Mouse (Mus musculus) retina, adult 2 months (tissue): ENCODE measurements at regions not wholly inside any gene's neighbourhood (a gene's known extent, or its start where the extent isn't known, plus 50 kb on each side); places are given as distances from the start of the nearest gene placed in this dataset.

Source experiments
- DNase-seq: peaks from one replicate; pipeline ENCODE4 v3.0.0-alpha.2; 2012; ENCODE audit warnings: low read depth, low spot score

DNA sequence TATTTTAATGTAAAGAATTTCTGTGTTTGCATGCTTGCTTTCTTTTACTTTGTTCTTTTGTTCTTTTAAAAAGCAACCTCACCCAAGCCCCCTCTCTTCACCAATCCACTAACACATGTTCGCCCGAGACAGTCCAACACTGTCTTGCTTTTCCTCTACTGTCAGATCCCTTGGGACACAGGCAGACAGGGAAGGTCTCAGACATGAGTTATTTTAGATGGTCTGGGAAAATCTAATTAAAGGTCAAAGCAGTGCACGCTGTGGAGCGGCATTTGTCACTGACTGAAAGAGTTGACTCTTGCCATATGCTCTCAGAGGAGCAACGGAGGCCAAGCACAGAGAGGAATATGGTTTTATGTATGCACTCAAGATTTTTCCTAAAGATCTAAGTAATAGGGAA, 279.6 kb downstream of the Gm11146 start:
- DNase-seq, result no peak

DNA sequence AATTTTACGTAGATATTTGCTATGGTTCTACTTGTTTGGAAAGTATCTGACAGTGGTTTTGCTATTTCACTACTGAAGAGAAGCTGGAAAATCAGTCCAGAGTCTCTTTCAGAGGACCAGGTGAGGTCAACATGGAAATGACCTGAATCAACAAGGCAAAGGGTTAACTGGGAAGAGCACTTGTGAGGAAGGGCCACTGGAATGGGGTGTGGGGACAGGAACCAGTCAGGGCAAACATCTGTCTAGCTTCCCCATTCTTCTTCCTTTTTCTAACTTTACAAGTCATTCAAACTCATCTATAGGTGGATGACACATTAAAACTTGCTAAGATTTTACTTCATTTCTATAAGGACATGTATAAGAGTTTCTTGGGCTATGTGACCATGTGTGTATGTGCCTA, 283.7 kb downstream of the Gm11146 start:
- no peak for DNase-seq

DNA sequence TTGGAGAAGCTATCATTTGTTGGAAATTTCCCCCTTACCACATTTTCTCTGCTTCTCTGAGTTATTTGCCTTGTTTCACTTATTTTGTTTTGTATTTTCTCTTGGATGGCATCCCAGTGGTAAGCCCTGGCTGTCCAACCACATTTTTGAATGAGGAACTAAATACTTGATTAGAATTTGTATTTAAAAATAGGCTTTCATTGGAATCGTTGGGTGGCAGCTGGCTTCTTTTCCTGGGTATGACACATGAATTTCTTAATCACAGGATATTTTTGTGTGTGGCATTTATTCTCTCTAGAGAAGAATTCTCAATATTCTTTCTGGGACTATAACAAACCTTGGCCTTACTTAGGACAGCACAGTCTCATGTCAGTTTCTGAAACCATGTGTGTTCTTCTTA, 286.5 kb downstream of the Gm11146 start:
- DNase-seq, result no peak

DNA sequence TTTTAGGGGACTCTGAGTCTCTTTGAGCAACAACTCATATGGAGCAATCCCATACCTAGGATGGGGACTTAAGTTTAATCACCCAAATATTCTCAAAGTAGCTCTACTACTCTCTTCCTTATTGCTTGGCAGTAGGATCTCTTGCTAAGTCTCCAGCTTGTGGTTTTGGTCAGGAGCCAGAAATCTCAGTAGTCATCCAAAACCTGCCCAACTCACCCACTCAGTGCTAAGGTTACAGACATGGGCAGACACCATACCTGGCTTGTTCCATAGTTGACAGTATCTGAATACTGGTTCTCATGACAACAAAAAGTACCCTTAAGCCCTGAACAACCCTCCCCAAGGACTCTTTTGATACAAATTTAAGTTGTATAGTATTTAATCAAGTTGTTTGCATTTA, 288.7 kb downstream of the Gm11146 start:
- no peak for DNase-seq

DNA sequence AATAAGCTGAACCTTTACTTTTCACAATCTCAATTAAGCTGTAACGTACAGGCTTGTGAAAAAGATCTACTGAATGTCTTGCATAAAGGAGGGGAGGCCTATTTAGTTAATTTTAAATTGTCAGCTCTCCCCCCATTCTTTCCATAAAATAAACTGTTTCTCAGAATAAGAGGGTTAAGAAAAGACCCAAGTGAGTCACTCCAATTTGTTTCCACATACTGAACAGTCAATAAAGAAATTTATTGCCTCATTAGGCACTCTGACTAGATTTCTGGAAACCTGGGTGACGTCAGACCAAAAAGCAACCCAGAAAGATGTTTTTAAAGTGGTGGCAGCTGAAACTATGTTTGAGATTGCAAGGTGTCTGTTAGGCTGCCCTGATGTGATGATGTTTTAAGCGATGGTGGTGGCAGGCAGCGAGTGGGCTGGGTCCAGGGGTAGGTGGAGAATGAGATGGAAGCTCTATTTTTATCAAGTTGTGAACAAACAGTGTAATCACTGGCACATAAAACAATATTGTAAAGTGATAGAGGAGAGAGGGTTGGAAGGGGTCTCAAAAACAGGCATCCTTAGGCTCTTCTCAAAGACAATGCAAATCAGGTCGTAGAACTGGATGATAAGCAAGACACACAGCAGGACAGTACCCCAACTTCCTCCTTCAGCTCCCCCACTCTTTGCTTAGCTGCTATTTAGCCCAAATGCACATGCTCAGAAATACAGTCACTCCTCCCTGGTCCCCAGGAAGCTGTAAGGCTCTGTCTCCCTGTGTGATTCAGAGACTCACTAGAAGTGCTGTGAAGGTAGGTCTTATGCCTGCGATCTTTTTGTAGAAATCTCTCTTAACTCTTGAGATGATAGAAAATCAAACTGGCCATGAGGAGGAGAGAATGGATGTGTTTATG, 288.0 kb downstream of the Usp25 start:
- DNase-seq, result no peak

DNA sequence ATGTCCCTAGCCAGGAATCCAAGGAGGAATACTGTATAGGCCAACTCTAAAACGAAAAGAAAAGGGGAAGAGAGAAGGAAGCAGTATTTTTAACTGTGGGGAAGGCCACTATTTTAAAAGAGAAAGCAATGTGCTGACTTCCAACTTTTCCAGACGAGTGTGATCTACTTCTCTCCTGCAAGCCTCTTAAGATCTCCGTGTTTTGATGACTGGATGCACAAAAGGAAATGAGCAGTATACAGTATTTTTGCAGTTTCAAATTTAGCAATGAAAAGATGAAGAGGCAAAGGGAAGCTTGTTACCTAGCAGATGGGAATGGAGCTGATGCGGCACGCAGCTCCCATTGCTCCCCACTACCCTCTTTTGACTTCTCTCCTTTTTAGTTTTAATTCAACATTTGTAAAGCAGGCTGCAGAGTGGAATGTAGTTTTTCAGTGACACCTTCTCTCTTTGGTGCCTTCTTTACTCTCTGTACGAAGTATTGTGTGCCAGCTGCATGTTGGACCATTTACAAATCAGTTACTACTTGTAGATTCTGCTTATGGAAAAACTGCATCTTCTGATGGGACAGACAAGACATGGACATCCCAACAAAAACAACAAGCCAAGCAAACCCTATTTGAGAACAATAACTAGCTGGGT, 287.2 kb downstream of the Usp25 start:
- no peak for DNase-seq

DNA sequence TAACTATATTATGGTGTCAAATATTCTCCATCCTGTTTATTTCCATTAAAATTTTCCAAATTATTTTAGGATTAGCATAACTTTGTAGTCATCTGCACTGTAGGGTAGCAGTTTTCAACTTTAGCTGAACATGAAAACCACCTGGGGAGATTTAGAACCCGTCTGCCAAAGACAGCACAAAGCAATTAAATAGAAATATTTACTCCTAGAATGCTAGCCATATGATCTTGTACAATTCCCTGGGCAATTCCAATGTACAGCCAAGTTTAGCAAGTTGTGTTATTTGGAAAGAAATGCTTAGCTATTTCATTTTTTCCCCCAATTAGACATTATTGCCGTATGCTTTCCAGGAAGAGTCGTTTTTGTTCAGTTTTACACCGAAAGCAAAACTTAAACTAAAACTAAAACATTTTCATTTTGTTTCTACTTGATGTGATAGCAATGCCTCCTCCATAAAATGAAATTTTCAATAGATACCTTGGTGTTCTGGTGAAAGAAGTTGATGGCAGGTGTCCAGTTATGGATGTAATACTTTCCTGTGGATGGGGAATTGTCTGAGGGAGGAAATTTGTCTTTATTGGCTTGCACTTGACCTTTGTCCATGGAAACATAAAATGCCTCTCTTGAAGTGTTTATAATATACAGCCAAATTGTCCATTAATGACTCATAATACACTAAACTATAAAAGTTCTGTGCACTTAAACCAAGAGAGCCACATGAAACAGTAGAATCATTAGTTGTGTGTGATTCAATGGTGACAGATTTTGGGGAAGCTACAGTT, 282.3 kb downstream of the Usp25 start:
- DNase-seq, result no peak

DNA sequence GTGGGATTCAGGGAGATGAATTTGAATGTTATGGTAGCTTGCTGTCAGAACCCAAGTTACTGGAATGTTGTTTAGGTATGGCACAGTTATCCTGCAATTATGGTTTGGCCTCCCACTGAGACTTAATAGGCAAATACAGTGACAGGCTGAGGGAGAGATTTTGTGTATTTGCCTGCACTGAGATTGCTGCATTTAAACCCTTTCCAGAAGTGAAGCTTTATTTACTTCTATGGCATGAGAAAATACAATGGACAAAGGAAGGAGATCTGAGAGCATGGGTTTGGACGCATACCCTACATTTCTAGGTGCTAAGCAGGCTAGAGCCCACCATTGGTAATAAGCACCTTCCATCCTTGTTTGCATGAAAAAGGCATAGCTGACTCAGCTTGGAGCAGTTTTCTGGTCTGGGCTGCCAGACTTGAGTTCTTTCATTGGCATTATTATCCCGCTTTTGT, 278.8 kb downstream of the Usp25 start:
- DNase-seq, result no peak

DNA sequence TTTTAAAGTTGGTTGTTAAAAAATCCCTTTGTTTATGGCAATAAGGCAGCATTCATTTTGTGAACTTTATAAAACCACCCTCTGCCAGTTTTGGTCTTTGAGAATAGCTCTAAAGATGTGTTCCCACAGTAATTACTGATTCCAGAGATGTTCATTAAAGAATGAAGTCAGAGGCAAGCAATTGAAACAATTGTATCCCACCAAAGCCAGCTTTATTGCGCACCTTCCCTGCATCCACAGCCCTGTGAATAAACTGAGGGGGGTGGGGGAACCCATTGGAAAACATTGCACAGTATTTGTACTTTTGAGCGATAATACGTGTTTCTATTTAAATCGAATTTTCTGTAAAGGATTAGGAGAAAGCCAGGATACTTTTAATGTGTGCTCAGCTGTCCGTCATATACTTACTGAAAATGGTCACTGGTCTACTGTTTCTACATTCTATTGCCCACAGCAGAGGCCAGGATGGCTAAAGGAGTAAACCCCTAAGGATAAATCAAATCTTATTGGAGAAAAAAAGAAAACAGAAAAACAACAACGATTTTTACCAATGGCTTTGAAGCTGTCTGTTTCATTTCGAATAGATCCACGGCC, 278.3 kb downstream of the Usp25 start:
- no peak for DNase-seq

DNA sequence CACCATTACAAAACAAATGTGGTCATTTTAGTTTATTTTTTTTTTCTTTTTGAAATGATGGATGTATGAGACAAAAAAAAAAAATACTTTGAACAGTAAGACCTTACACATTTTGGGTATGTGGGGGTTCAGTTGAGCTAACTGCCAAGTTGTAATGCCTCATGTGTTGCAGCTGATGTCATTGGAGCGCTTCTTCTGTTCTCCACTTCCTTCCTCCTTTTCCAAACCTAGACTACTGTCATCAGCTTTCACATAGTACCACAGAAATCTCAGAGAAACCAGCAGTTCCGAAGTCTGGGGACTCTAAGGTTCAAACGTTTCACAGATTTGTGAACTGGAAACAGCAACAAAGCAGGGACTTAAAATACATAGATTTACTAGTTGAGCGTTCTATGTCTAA, 270.7 kb downstream of the Usp25 start:
- DNase-seq, result no peak

DNA sequence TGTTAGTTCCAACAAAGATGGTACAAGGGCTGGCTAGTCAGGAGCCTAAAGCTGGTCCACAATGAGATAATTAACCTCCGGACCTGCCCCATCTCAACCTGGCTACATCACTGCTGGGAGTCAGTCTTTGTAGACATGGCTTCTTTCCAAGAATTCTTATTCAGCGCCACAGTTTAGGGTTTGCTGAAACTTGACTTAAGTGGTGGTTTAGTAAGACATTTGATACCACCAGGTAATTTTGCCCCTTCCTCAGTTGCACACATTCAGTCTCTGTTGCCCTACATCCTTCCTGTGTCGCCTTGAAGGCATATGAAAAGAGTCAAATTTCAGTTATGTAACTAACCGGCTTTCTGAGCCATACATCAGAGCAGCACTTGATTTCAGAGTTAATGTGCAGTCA, 266.4 kb downstream of the Usp25 start:
- DNase-seq, result no peak

DNA sequence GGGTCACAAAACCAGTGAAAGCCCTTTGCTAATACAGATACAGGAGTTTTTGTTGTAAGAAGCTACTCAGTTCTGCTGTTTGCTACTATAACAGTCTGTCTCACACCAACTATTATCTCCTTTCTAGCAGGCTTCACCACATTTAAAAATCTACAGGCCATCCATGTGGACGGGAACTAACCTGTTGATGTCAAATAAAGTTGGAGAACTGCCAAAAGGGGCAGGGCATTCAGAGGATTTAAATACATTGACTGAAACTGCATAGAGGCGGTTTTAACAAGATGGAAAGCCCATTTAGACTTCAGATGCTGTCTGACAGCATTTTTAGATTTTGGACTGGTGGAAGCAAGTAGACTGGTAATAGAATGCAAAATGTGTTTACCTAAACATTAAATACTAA, 266.0 kb downstream of the Usp25 start:
- DNase-seq, result no peak

DNA sequence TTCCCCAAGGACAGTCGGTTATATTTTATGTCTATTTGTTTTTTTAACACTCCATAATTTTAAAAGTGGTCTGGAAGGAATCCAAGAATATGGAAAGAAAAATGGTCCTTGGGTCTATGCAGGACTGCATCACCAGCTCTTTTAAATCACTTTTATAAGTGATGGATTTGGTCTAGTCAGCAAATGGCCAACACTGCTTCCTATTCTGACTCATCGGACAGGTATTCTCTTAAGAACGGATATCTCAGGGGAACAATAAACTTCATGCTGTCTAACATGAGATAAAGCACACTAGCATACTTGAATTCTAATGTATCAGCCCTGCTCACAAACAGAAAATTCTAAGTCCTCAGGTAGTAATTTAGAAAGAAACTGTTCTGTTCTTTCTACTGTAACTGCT, 259.8 kb downstream of the Usp25 start:
- DNase-seq, result no peak

DNA sequence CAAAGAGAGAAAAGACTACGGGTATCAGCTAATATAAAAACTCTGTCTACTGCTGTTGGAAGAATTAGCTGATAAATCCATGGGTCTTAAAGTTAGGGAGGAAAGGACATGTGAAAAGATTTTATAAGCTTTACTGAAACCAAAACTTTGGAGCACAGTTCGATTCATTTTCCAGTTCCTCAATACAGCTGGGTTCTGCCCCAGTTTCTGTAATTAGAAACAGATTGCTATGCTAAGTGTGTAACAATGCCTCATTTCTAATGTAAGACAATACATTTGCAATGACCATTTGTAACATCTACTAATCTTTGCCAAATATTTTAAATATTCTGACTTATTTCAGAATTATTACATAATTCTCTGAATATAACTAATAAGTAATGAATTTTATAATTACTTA, 255.4 kb downstream of the Usp25 start:
- no peak for DNase-seq

DNA sequence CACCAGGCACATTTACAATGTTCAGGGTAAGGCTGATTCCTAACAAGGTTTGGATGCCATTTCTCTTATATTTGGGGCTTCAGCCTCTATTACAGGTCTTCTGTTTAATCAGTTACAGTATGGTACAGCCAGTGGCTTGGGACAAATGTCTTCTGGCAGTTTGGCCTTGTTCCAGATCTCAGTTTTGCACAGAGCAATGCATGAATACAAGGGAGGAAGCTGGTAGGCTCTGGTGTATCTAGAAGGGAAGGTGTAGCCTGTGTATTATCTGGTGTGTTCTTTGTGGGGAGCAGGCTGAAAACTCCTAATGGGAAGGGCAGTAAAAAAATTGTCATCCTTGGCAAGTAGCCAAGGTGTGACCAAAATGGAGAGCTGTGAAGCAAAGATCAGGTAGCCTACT, 254.2 kb downstream of the Usp25 start:
- DNase-seq, result no peak

DNA sequence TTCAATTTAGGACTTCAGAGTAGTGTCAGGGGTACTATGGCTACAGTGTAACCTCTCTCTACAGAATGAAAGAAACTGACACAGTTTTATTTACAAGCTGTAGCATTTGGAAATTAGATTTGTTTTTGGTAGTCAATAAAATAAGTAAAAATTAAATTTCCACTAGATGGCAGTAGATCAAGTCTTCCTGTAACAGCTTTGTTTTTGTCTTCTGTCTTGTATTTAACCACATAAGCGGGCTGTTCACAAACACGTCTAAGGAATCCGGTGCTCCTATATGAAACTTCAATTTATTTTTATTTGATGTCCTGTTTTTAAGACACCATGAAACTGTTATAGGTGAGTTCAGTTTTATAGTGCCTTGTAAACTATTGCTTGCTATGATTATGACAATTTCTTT, 238.8 kb downstream of the Usp25 start:
- no peak for DNase-seq

DNA sequence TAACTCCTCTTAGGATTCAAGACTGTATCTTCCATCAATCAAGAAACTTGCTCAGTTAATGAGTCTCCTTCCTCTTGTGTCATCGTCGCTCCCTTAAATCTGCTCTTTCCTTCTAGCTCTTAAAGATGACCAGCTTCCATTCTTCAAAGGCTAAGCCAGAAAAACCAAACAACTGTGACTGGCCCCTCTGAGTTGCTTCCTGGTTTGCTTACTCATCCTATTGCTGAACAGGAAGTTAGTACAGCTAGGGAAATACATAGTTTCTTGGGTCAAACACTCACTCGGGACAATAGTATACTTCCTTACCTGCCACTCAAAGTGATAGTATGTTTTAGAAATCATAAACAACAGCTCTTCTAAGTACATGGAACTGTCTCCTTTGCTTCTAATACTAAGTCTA, 237.9 kb downstream of the Usp25 start:
- no peak for DNase-seq

DNA sequence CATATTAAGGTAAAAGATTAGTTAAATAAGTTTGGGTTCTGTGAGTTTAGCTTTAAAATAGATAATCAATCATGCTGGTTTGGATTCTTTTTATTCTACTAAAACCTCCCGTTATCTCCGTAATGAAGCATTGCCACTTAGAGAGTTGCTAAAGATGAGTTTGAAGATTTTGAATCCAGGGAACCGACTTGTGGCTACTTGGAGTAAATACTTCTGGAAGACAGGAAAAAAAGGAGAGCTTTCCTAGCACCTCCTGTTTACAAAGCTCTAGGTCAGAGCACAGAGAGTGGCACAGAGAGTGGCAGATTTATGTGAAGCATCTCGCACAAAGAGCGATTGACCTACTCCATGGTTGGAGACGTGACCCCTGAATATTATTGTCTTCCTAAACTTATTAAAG, 227.4 kb downstream of the Usp25 start:
- DNase-seq, result no peak

DNA sequence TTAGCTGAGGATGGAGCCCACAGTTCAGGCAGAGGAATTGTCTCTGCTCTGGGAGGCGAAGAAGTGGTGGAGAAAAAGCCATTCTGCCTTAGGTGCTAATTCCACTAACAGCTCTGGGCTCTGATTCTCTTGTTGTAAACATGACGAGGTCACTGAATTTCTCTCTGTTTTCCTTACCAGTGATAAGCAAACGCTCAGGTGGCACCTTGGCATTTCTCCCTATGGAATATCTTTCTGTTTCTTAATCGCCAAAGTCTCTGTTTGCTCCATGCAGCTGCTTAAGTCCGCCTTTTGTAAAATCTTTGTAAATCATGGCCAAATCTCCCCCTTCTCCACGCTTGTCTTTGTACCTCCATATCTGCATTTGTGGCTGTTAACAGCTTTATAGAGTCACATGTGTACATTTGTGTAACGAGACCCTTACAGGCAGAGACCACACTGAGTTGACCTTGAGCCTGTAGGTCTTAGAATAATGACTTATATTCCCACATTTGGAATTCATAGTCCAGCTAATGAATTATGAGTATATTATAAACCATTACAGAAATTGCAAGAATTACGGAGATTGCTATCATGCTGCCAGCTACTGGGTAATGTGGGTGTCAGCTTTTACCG, 225.8 kb downstream of the Usp25 start:
- no peak for DNase-seq

DNA sequence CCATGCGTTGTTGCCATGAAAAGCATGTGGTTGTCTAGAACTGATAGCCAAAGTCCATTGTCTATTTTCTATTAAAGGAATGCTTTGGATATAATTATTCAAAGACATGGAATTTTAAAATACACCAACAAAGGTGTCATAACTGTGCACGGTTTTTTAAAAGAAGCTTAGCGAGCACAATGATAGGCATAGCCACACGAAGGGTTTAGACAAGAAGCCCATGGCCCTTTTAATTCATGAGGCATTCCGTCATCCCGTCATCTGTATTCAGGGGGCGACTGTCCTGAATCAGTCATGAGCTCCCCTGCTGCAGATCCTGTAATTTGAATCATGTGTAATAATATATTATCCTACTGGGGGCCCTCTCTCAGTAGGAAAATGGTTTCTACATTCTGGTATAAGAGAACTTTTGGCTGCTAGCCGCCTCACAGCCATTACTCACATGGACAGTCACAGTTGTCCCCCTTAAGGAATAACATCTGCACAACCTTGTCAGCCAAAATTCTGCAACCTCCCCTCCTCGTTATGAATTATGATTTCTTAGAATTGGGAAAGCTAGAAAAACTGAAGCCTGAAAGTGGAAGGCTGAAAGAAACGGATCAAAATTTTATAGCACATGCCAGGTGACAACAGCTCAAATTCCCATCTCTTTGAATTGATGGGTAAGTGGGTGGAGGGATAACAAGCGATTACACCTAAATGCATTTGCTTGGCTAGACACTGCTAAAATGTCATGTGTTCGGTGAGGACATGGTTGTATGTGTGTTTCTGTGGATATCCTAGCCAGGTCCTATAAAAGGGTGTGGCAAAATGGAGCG, 225.1 kb downstream of the Usp25 start:
- DNase-seq, result no peak
